Mouse (Mus musculus) liver, embryonic 11.5 days (tissue): ENCODE data around the gene Rpl34. TPM values are rescaled to one million over a fixed set of nuclear protein-coding genes. Genes with fewer than 3 reads are reported as not detected.
A peak's percentile ranks its signal among the peaks of the same experiment; 100 is the strongest.

Experiments used
- ATAC-seq: fragments of 200-750 bp; cut with Nextera tagmentation; replicated peaks from 2 replicates; pipeline ENCODE4 v1.8.0; 2017; ENCODE audit warnings: moderate number of reproducible peaks, mild to moderate bottlenecking, moderate TSS enrichment, moderate library complexity; ENCODE audit not compliant: low FRiP score
- DNase-seq: peaks from one replicate; pipeline ENCODE4 v3.0.0-alpha.2; 2017; ENCODE audit warnings: low spot score
- H3K27ac ChIP-seq: fragments of 300-500 bp; sonication (generic); 2 replicates; pipeline ENCODE4 v1.5.1; 2014; ENCODE audit warnings: mild to moderate bottlenecking, low read depth, low read length, control low read depth
- H3K27me3 ChIP-seq: fragments of 300-500 bp; sonication (generic); replicated peaks from 2 replicates; pipeline ENCODE4 v1.6.1; 2014; ENCODE audit warnings: low read length, mixed read lengths; ENCODE audit not compliant: control insufficient read depth, insufficient read depth
- H3K36me3 ChIP-seq: fragments of 300-500 bp; sonication (generic); 2 replicates; pipeline ENCODE4 v1.6.1; 2014; ENCODE audit warnings: mild to moderate bottlenecking, low read length, moderate library complexity, mixed read lengths; ENCODE audit not compliant: control insufficient read depth, insufficient read depth
- H3K4me1 ChIP-seq: fragments of 300-500 bp; sonication (generic); replicated peaks from 2 replicates; pipeline ENCODE4 v1.6.1; 2014; ENCODE audit warnings: low read length, mixed read lengths; ENCODE audit not compliant: control insufficient read depth, insufficient read depth
- H3K4me2 ChIP-seq: fragments of 300-500 bp; sonication (generic); 2 replicates; pipeline ENCODE4 v1.6.1; 2014; ENCODE audit warnings: mild to moderate bottlenecking, control low read depth, moderate library complexity
- H3K4me3 ChIP-seq: fragments of 300-500 bp; sonication (generic); 2 replicates; pipeline ENCODE4 v1.5.1; 2014; ENCODE audit warnings: low read depth, low read length, control low read depth
- H3K9ac ChIP-seq: fragments of 300-500 bp; sonication (generic); 2 replicates; pipeline ENCODE4 v1.6.1; 2014; ENCODE audit warnings: low read depth, low read length, control low read depth
- H3K9me3 ChIP-seq: fragments of 300-500 bp; sonication (generic); 2 replicates; pipeline ENCODE4 v1.6.1; 2016; ENCODE audit warnings: low read length, inconsistent platforms, mixed read lengths; ENCODE audit not compliant: control insufficient read depth
- WGBS: fragments of 180-500 bp; shearing (Covaris S2); extraction: QIAGEN DNeasy Blood & Tissue Kit; methylation state at CpG from one replicate; pipeline ENCODE4 v1.1.7; 2014; 5-methylcytosine and 5-hydroxymethylcytosine counted together
- polyA plus RNA-seq: library from polyadenylated mRNA; unstranded; fragments of >200 nt; fragmentation: Nextera tagmentation; extraction: Ambion mirVana; gene quantifications from 2 replicates; pipeline ENCODE4 v1.2.1, GENCODE M21; 2014

Gene Rpl34
- polyA plus RNA-seq, 1 experiment from 2014 or later: 1,138 TPM

GRCm38 (mm10) chr3:130737652-130738361 lies 7.6 kb upstream of the Rpl34 start:
- no peak overlapping the region for H3K27ac ChIP-seq
- no peak overlapping the region for H3K9ac ChIP-seq
- ATAC-seq (no peak), DNase-seq (no peak)
- H3K4me2 ChIP-seq: no peak overlapping the region
- H3K36me3 ChIP-seq: no peaks in the 10 kb centered on the region
- WGBS: 55% methylated on average over 21 of the region's 21 CpGs
- H3K4me3 ChIP-seq: no peak overlapping the region
- no peaks in the 10 kb centered on the region for H3K4me1 ChIP-seq
- no peaks in the 10 kb centered on the region for H3K27me3 ChIP-seq
- no peaks in the 10 kb centered on the region for H3K9me3 ChIP-seq

DNA sequence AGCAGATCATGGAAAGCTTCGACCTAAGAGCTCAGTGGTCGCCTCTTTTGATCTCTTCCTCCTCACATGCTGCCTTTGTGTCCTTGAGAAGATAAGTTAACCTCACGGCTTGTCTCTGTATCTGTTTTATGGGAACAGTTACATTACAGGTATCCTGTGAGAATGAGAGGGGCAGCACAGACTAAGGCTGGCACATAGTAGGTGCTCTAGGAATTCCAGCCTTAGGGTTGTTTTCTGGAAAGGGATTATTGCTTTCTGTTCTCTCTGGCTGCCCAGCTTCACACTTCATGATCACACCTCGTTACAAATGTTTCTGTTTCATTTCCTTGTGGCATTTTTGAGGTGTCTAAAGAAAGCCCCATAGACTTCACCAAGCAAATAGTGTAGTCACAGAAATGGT lies 6.6 kb upstream of the Rpl34 start:
- Histone ChIP-seq H3K9me3 (no peaks in the 10 kb centered on the region), H3K4me2 (no peak overlapping the region), H3K9ac (no peak overlapping the region), H3K4me3 (no peak overlapping the region), H3K36me3 (no peaks in the 10 kb centered on the region), H3K4me1 (no peaks in the 10 kb centered on the region), H3K27me3 (no peaks in the 10 kb centered on the region), H3K27ac (no peak overlapping the region)
- WGBS: 55% methylated on average over 4 of the region's 4 CpGs
- ATAC-seq: no peak
- no peak for DNase-seq

GRCm38 (mm10) chr3:130729472-130730188 lies 568 bp downstream of the Rpl34 start:
- peak; percentile 57 for ATAC-seq
- Histone ChIP-seq H3K27me3 (no peaks in the 10 kb centered on the region), H3K9ac (peak overlapping the region; percentile 96), H3K4me2 (peak overlapping the region; percentile 81), H3K9me3 (no peaks in the 10 kb centered on the region), H3K4me1 (peaks cover 8% of the 10 kb centered on the region), H3K4me3 (peak overlapping the region; percentile 89), H3K36me3 (peaks cover 36% of the 10 kb centered on the region), H3K27ac (peak overlapping the region; percentile 85)
- peak; percentile 43 for DNase-seq
- under 1% methylated on average over 58 of the region's 58 CpGs for WGBS

- Histone ChIP-seq H3K4me3 (peak overlapping the region; percentile 89), H3K27ac (no peak overlapping the region), H3K36me3 (peaks cover 36% of the 10 kb centered on the region), H3K27me3 (no peaks in the 10 kb centered on the region), H3K9ac (peak overlapping the region; percentile 32; the same call in 1 of the 2 replicates), H3K4me1 (peaks cover 8% of the 10 kb centered on the region), H3K4me2 (peak overlapping the region; percentile 81), H3K9me3 (no peaks in the 10 kb centered on the region)
- WGBS: 78% methylated on average over 4 of the region's 4 CpGs
- ATAC-seq (no peak), DNase-seq (no peak)
Measured at GRCm38 (mm10) chr3:130727676-130728075, 2.5 kb downstream of the Rpl34 start.

- Histone ChIP-seq H3K36me3 (peaks cover 36% of the 10 kb centered on the region), H3K4me1 (peaks cover 8% of the 10 kb centered on the region), H3K4me2 (no peak overlapping the region), H3K27me3 (no peaks in the 10 kb centered on the region), H3K4me3 (no peak overlapping the region), H3K9me3 (no peaks in the 10 kb centered on the region), H3K27ac (0 out of 2 replicates have a peak overlapping the region, but pooled peaks have one; percentile 2), H3K9ac (no peak overlapping the region; the same call in 1 of the 2 replicates)
- WGBS: 74% methylated on average over 1 of the region's 1 CpGs
- no peak for DNase-seq
- no peak for ATAC-seq
Measured at GRCm38 (mm10) chr3:130727036-130727435, 3.2 kb downstream of the Rpl34 start.

GRCm38 (mm10) chr3:130725718-130726117 lies 4.5 kb downstream of the Rpl34 start:
- Histone ChIP-seq H3K4me2 (no peak overlapping the region), H3K36me3 (peaks cover 36% of the 10 kb centered on the region), H3K9me3 (no peaks in the 10 kb centered on the region), H3K9ac (no peak overlapping the region), H3K27ac (no peak overlapping the region), H3K27me3 (no peaks in the 10 kb centered on the region), H3K4me3 (no peak overlapping the region), H3K4me1 (peaks cover 8% of the 10 kb centered on the region)
- DNase-seq: no peak
- 79% methylated on average over 2 of the region's 2 CpGs for whole genome bisulfite sequencing
- no peak for ATAC-seq

GRCm38 (mm10) chr3:130722733-130723478 lies 7.3 kb downstream of the Rpl34 start:
- no peak overlapping the region for H3K9ac ChIP-seq
- peaks cover 24% of the 10 kb centered on the region for H3K36me3 ChIP-seq
- H3K27ac ChIP-seq: no peak overlapping the region
- ATAC-seq (no peak), DNase-seq (no peak)
- H3K9me3 ChIP-seq: no peaks in the 10 kb centered on the region
- no peak overlapping the region for H3K4me3 ChIP-seq
- H3K4me2 ChIP-seq: no peak overlapping the region
- no peaks in the 10 kb centered on the region for H3K4me1 ChIP-seq
- 80% methylated on average over 11 of the region's 11 CpGs for WGBS
- H3K27me3 ChIP-seq: no peaks in the 10 kb centered on the region

- Histone ChIP-seq H3K4me3 (no peak overlapping the region), H3K36me3 (no peaks in the 10 kb centered on the region; the same call in 1 of the 2 replicates), H3K4me2 (no peak overlapping the region), H3K4me1 (no peaks in the 10 kb centered on the region), H3K27ac (no peak overlapping the region), H3K9ac (no peak overlapping the region), H3K27me3 (no peaks in the 10 kb centered on the region), H3K9me3 (no peaks in the 10 kb centered on the region)
- no peak for DNase-seq
- ATAC-seq: no peak
- 62% methylated on average over 4 of the region's 4 CpGs for WGBS
Measured at GRCm38 (mm10) chr3:130720225-130720624, 10.0 kb downstream of the Rpl34 start.
